Mouse (Mus musculus) limb, embryonic 14.5 days (tissue): Measurements from ENCODE around the gene Lmo2. TPM values are rescaled to one million over a fixed set of nuclear protein-coding genes. Genes with fewer than 3 reads are reported as not detected.

Experiments
- ATAC-seq: fragments of 200-750 bp; cut with Nextera tagmentation; 2 replicates; pipeline ENCODE4 v1.8.0; 2017; ENCODE audit warnings: low read depth, moderate number of reproducible peaks, moderate TSS enrichment; ENCODE audit not compliant: low FRiP score
- DNase-seq: peaks from one replicate; pipeline ENCODE4 v3.0.0-alpha.2; 2015; ENCODE audit warnings: low spot score
- H3K27ac ChIP-seq: fragments of 300-500 bp; sonication (generic); replicated peaks from 2 replicates; pipeline ENCODE4 v1.5.1; 2014; ENCODE audit warnings: low read depth, mild to moderate bottlenecking, low read length, moderate library complexity, mixed read lengths
- H3K27me3 ChIP-seq: fragments of 300-500 bp; sonication (generic); 2 replicates; pipeline ENCODE4 v1.6.1; 2014; ENCODE audit warnings: low read length, mixed read lengths; ENCODE audit not compliant: control insufficient read depth, insufficient read depth
- H3K36me3 ChIP-seq: fragments of 300-500 bp; sonication (generic); 2 replicates; pipeline ENCODE4 v1.6.1; 2014; ENCODE audit warnings: mild to moderate bottlenecking, low read length, moderate library complexity, mixed read lengths; ENCODE audit not compliant: control insufficient read depth, insufficient read depth
- H3K4me1 ChIP-seq: fragments of 300-500 bp; sonication (generic); 2 replicates; pipeline ENCODE4 v1.6.1; 2014; ENCODE audit warnings: antibody characterized with exemption, low read length, mixed read lengths; ENCODE audit not compliant: control insufficient read depth, insufficient read depth
- H3K4me2 ChIP-seq: fragments of 300-500 bp; sonication (generic); replicated peaks from 2 replicates; pipeline ENCODE4 v1.6.1; 2014; ENCODE audit warnings: low read depth, mild to moderate bottlenecking, low read length, moderate library complexity; ENCODE audit not compliant: severe bottlenecking
- H3K4me3 ChIP-seq: fragments of 300-500 bp; sonication (generic); replicated peaks from 2 replicates; pipeline ENCODE4 v1.5.1; 2014; ENCODE audit warnings: low read length
- H3K9ac ChIP-seq: fragments of 300-500 bp; sonication (generic); 2 replicates; pipeline ENCODE4 v1.6.1; 2014; ENCODE audit warnings: mild to moderate bottlenecking, low read depth, low read length, moderate library complexity; ENCODE audit not compliant: severe bottlenecking
- H3K9me3 ChIP-seq: fragments of 300-500 bp; sonication (generic); 2 replicates; pipeline ENCODE4 v1.6.1; 2016; ENCODE audit warnings: low read length; ENCODE audit not compliant: control insufficient read depth
- POLR2A ChIP-seq: fragments of 200-500 bp; IDR thresholded peaks from 2 replicates; pipeline ENCODE4 v1.8.0; 2012; ENCODE audit warnings: inconsistent platforms, mild to moderate bottlenecking, moderate library complexity, borderline replicate concordance; ENCODE audit not compliant: insufficient read depth, insufficient read length; ENCODE audit errors: extremely low read depth
- WGBS: fragments of 180-500 bp; shearing (Covaris S2); extraction: QIAGEN DNeasy Blood & Tissue Kit; methylation state at CpG from one replicate; pipeline ENCODE4 v1.1.7; 2014; 5-methylcytosine and 5-hydroxymethylcytosine counted together
- polyA plus RNA-seq, 2 experiments: library from polyadenylated mRNA; depleted of rRNA in 1 of 2; stranded (reverse) in 1 of 2; unstranded in 1 of 2; fragments of >200 nt; fragmentation: Nextera tagmentation in 1 of 2; extraction: Ambion mirVana in 1 of 2; gene quantifications; 2 replicates each; pipeline versions ENCODE4 v1.2.1 to v1.2.3; 2012 to 2014

The Lmo2 gene
- polyA plus RNA-seq, 2 experiments = 17.8 TPM

- Histone ChIP-seq H3K4me2 (no peak overlapping the region), H3K9me3 (no peaks in the 10 kb centered on the region), H3K4me1 (no peaks in the 10 kb centered on the region), H3K27me3 (no peaks in the 10 kb centered on the region), H3K36me3 (no peaks in the 10 kb centered on the region), H3K27ac (no peak overlapping the region), H3K9ac (no peak overlapping the region), H3K4me3 (no peak overlapping the region)
- 81% methylated on average over 3 of the region's 3 CpGs for WGBS
- no peak for TF ChIP-seq POLR2A
- no peak for DNase-seq
- no peak for ATAC-seq
Observed at GRCm38 (mm10) chr2:103955714-103956113, 2.1 kb upstream of the Lmo2 start.

- 82% methylated on average over 6 of the region's 6 CpGs for WGBS
- H3K27me3 ChIP-seq = no peaks in the 10 kb centered on the region
- no peak overlapping the region for H3K27ac ChIP-seq
Observed at GRCm38 (mm10) chr2:103956867-103957266, 919 bp upstream of the Lmo2 start.

GRCm38 (mm10) chr2:103958634-103959033, 848 bp downstream of the Lmo2 start:
- DNase-seq = no peak
- H3K4me1 ChIP-seq = no peaks in the 10 kb centered on the region
- WGBS = 67% methylated on average over 3 of the region's 3 CpGs
- H3K27me3 ChIP-seq = no peaks in the 10 kb centered on the region
- no peak for ATAC-seq
- H3K4me2 ChIP-seq = no peak overlapping the region
- H3K36me3 ChIP-seq = no peaks in the 10 kb centered on the region
- no peak overlapping the region for H3K27ac ChIP-seq
- H3K4me3 ChIP-seq = no peak overlapping the region
- TF ChIP-seq POLR2A = no peak
- no peaks in the 10 kb centered on the region for H3K9me3 ChIP-seq
- no peak overlapping the region for H3K9ac ChIP-seq

More at GRCm38 (mm10) chr2:103956867-103957266, 919 bp upstream of the Lmo2 start:
- no peak for ATAC-seq
- H3K4me2 ChIP-seq = no peak overlapping the region
- H3K4me1 ChIP-seq = no peaks in the 10 kb centered on the region
- H3K4me3 ChIP-seq = no peak overlapping the region
- no peak for DNase-seq
- no peak for TF ChIP-seq POLR2A
- H3K36me3 ChIP-seq = no peaks in the 10 kb centered on the region
- no peak overlapping the region for H3K9ac ChIP-seq
- H3K9me3 ChIP-seq = no peaks in the 10 kb centered on the region

- 81% methylated on average over 5 of the region's 5 CpGs for WGBS
- no peak for TF ChIP-seq POLR2A
- DNase-seq (no peak), ATAC-seq (no peak)
- H3K27me3 ChIP-seq = no peaks in the 10 kb centered on the region
- H3K4me1 ChIP-seq = no peaks in the 10 kb centered on the region
- H3K27ac ChIP-seq = no peak overlapping the region
- H3K4me2 ChIP-seq = no peak overlapping the region
- H3K9ac ChIP-seq = no peak overlapping the region
- H3K36me3 ChIP-seq = no peaks in the 10 kb centered on the region
- no peak overlapping the region for H3K4me3 ChIP-seq
- H3K9me3 ChIP-seq = no peaks in the 10 kb centered on the region
Observed at GRCm38 (mm10) chr2:103959066-103959465, 1.3 kb downstream of the Lmo2 start.

GRCm38 (mm10) chr2:103959574-103959973, 1.8 kb downstream of the Lmo2 start:
- Histone ChIP-seq H3K27ac (no peak overlapping the region), H3K4me2 (no peak overlapping the region), H3K27me3 (no peaks in the 10 kb centered on the region), H3K36me3 (no peaks in the 10 kb centered on the region), H3K9me3 (no peaks in the 10 kb centered on the region), H3K4me3 (no peak overlapping the region), H3K4me1 (no peaks in the 10 kb centered on the region), H3K9ac (no peak overlapping the region)
- 89% methylated on average over 6 of the region's 6 CpGs for whole genome bisulfite sequencing
- no peak for DNase-seq
- no peak for ATAC-seq
- no peak for TF ChIP-seq POLR2A

GRCm38 (mm10) chr2:103962349-103962748, 4.6 kb downstream of the Lmo2 start:
- DNase-seq (no peak), ATAC-seq (no peak)
- 89% methylated on average over 4 of the region's 4 CpGs for WGBS
- no peaks in the 10 kb centered on the region for H3K9me3 ChIP-seq
- H3K4me2 ChIP-seq = no peak overlapping the region
- TF ChIP-seq POLR2A = no peak
- H3K4me1 ChIP-seq = no peaks in the 10 kb centered on the region
- no peak overlapping the region for H3K9ac ChIP-seq
- H3K27ac ChIP-seq = no peak overlapping the region
- H3K27me3 ChIP-seq = no peaks in the 10 kb centered on the region
- no peaks in the 10 kb centered on the region for H3K36me3 ChIP-seq
- no peak overlapping the region for H3K4me3 ChIP-seq
